Mouse (Mus musculus): ENCODE measurements around the gene Zbed4. TPM values are rescaled to one million over a fixed set of nuclear protein-coding genes. Genes with fewer than 3 reads are reported as not detected.
A peak's percentile ranks its signal among the peaks of the same experiment; 100 is the strongest.
"Not testable (repeated sequence)": the region's sequence is repeated elsewhere in the genome, so short reads cannot be mapped to it uniquely, and the experiment has no call there.

Gene Zbed4
- polyA plus RNA-seq, 1 experiment, result 0.53 TPM

GRCm38 (mm10) chr15:88733041-88733751, 18.3 kb upstream of the Zbed4 start:
- Histone ChIP-seq H3K9me3 (ENCODE audit: control insufficient read depth, low read length) (no peaks in the 10 kb centered on the region), H3K27me3 (ENCODE audit: control insufficient read depth) (peaks cover 2% of the 10 kb centered on the region), H3K36me3 (ENCODE audit: control insufficient read depth) (peaks cover 40% of the 10 kb centered on the region), H3K4me1 (ENCODE audit: control insufficient read depth) (peaks cover 59% of the 10 kb centered on the region), H3K4me3 (replicated peaks) (peak overlapping the region; percentile 94)
- TF ChIP-seq GATA1 (IDR thresholded peaks at IDR 0.05; ENCODE audit: low read length), result no peak
- TF ChIP-seq TAL1 (IDR thresholded peaks at IDR 0.05; ENCODE audit: low read length), result no peak

GRCm38 (mm10) chr15:88733834-88734571, 17.5 kb upstream of the Zbed4 start, which contains the start of gene Brd1:
TSS of gene Brd1 (minus strand) at chr15:88734233.
- no peaks in the 10 kb centered on the region for H3K9me3 ChIP-seq (ENCODE audit: control insufficient read depth, low read length)
- H3K36me3 ChIP-seq (ENCODE audit: control insufficient read depth), result peaks cover 33% of the 10 kb centered on the region
- H3K4me3 ChIP-seq (replicated peaks), result peak within 1 kb of the TSS; percentile 94
- H3K27me3 ChIP-seq (ENCODE audit: control insufficient read depth), result peaks cover 2% of the 10 kb centered on the region
- H3K4me1 ChIP-seq (ENCODE audit: control insufficient read depth), result peaks cover 54% of the 10 kb centered on the region
- TF ChIP-seq TAL1 (IDR thresholded peaks at IDR 0.05; ENCODE audit: low read length), result no peak
- TF ChIP-seq GATA1 (IDR thresholded peaks at IDR 0.05; ENCODE audit: low read length), result no peak

- H3K27me3 ChIP-seq (ENCODE audit: control insufficient read depth), result peaks cover 3% of the 10 kb centered on the region
- no peak overlapping the region for H3K4me3 ChIP-seq (replicated peaks)
- H3K36me3 ChIP-seq (ENCODE audit: control insufficient read depth), result peaks cover 12% of the 10 kb centered on the region
- no peaks in the 10 kb centered on the region for H3K9me3 ChIP-seq (ENCODE audit: control insufficient read depth, low read length)
- TF ChIP-seq TAL1 (IDR thresholded peaks at IDR 0.05; ENCODE audit: low read length) (no peak), GATA1 (IDR thresholded peaks at IDR 0.05; ENCODE audit: low read length) (no peak)
- peaks cover 33% of the 10 kb centered on the region for H3K4me1 ChIP-seq (ENCODE audit: control insufficient read depth)
These were observed 15.3 kb upstream of the Zbed4 start for GRCm38 (mm10) chr15:88736166-88736565.

- H3K36me3 ChIP-seq (ENCODE audit: control insufficient read depth), result no peaks in the 10 kb centered on the region
- TF ChIP-seq TAL1 (IDR thresholded peaks at IDR 0.05; ENCODE audit: low read length) (no peak), GATA1 (IDR thresholded peaks at IDR 0.05; ENCODE audit: low read length) (no peak)
- H3K4me1 ChIP-seq (ENCODE audit: control insufficient read depth), result peaks cover 12% of the 10 kb centered on the region
- no peak overlapping the region for H3K4me3 ChIP-seq (replicated peaks)
- H3K27me3 ChIP-seq (ENCODE audit: control insufficient read depth), result peaks cover 4% of the 10 kb centered on the region
- no peaks in the 10 kb centered on the region for H3K9me3 ChIP-seq (ENCODE audit: control insufficient read depth, low read length)
These were observed 13.0 kb upstream of the Zbed4 start for GRCm38 (mm10) chr15:88738466-88738865.

- Histone ChIP-seq H3K4me3 (replicated peaks) (no peak overlapping the region), H3K36me3 (ENCODE audit: control insufficient read depth) (no peaks in the 10 kb centered on the region), H3K4me1 (ENCODE audit: control insufficient read depth) (peaks cover 9% of the 10 kb centered on the region), H3K9me3 (ENCODE audit: control insufficient read depth, low read length) (no peaks in the 10 kb centered on the region), H3K27me3 (ENCODE audit: control insufficient read depth) (peaks cover 4% of the 10 kb centered on the region)
- TF ChIP-seq TAL1 (IDR thresholded peaks at IDR 0.05; ENCODE audit: low read length), result no peak
- TF ChIP-seq GATA1 (IDR thresholded peaks at IDR 0.05; ENCODE audit: low read length), result no peak
These were observed 10.1 kb upstream of the Zbed4 start for GRCm38 (mm10) chr15:88741366-88741765.

DNA sequence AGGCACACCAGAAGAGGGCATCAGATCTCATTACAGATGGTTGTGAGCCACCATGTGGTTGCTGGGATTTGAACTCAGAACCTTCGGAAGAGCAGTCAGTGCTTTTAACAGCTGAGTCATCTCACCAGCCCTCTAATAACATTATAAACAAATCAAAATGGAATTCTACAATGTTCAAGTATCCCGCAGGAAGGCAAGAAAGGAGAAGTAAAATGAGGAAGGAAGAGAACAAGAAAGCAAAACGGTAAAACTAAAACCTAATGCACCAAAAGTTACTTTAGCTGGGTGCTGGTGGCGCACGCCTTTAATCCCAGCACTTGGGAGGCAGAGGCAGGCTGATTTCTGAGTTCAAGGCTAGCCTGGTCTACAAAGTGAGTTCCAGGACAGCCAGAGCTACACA, 8.1 kb upstream of the Zbed4 start:
- not testable (repeated sequence) for H3K4me3 ChIP-seq (replicated peaks); H3K4me1 ChIP-seq (ENCODE audit: control insufficient read depth); H3K9me3 ChIP-seq (ENCODE audit: control insufficient read depth, low read length); H3K27me3 ChIP-seq (ENCODE audit: control insufficient read depth); H3K36me3 ChIP-seq (ENCODE audit: control insufficient read depth)

- H3K27me3 ChIP-seq (ENCODE audit: control insufficient read depth), result peaks cover 4% of the 10 kb centered on the region
- H3K4me1 ChIP-seq (ENCODE audit: control insufficient read depth), result peaks cover 16% of the 10 kb centered on the region
- no peaks in the 10 kb centered on the region for H3K9me3 ChIP-seq (ENCODE audit: control insufficient read depth, low read length)
- TF ChIP-seq TAL1 (IDR thresholded peaks at IDR 0.05; ENCODE audit: low read length) (no peak), GATA1 (IDR thresholded peaks at IDR 0.05; ENCODE audit: low read length) (no peak)
- no peak overlapping the region for H3K4me3 ChIP-seq (replicated peaks)
- H3K36me3 ChIP-seq (ENCODE audit: control insufficient read depth), result no peaks in the 10 kb centered on the region
These were observed 6.1 kb upstream of the Zbed4 start for GRCm38 (mm10) chr15:88745347-88745746.

GRCm38 (mm10) chr15:88745926-88746325, 5.5 kb upstream of the Zbed4 start:
- no peak for TF ChIP-seq TAL1 (IDR thresholded peaks at IDR 0.05; ENCODE audit: low read length)
- TF ChIP-seq GATA1 (IDR thresholded peaks at IDR 0.05; ENCODE audit: low read length), result no peak
- no peak overlapping the region for H3K4me3 ChIP-seq (replicated peaks)
- H3K36me3 ChIP-seq (ENCODE audit: control insufficient read depth), result no peaks in the 10 kb centered on the region
- H3K27me3 ChIP-seq (ENCODE audit: control insufficient read depth), result peaks cover 4% of the 10 kb centered on the region
- H3K4me1 ChIP-seq (ENCODE audit: control insufficient read depth), result peaks cover 22% of the 10 kb centered on the region
- no peaks in the 10 kb centered on the region for H3K9me3 ChIP-seq (ENCODE audit: control insufficient read depth, low read length)

DNA sequence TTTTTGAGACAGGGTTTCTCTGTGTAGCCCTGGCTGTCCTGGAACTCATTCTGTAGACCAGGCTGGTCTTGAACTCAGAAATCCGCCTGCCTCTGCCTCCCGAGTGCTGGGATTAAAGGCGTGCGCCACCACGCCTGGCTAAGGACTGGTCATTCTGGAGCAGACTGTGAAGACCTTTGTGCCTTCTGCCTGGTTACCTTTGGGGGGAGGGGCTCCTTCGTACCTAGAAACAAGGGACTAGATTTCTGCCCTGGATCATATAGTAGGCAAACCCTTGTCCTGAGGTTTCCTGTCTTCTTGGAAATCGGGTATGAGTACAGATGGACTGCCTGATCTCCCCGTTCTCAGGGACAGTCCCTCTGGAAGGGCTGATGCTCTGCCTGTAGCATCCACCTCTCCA, 1.8 kb upstream of the Zbed4 start:
- H3K27me3 ChIP-seq (ENCODE audit: control insufficient read depth); H3K4me3 ChIP-seq (replicated peaks); H3K9me3 ChIP-seq (ENCODE audit: control insufficient read depth, low read length); H3K36me3 ChIP-seq (ENCODE audit: control insufficient read depth): not testable (repeated sequence)
- H3K4me1 ChIP-seq (ENCODE audit: control insufficient read depth), result peaks cover 38% of the 10 kb centered on the region
